Mouse (Mus musculus) embryonic facial prominence, embryonic 14.5 days (tissue): ENCODE measurements around the gene Zfhx3. TPM values are rescaled to one million over a fixed set of nuclear protein-coding genes. Genes with fewer than 3 reads are reported as not detected.
A peak's percentile ranks its signal among the peaks of the same experiment; 100 is the strongest.

ENCODE experiments used
- ATAC-seq: fragments of 200-750 bp; cut with Nextera tagmentation; 2 replicates; pipeline ENCODE4 v1.8.0; 2017; ENCODE audit warnings: low read depth, moderate number of reproducible peaks, moderate TSS enrichment
- DNase-seq: peaks from one replicate; pipeline ENCODE4 v3.0.0-alpha.2; 2015; ENCODE audit warnings: low spot score
- H3K27ac ChIP-seq: fragments of 300-500 bp; sonication (generic); replicated peaks from 2 replicates; pipeline ENCODE4 v1.5.1; 2014; ENCODE audit warnings: low read depth, mild to moderate bottlenecking, low read length, moderate library complexity
- H3K27me3 ChIP-seq: fragments of 300-500 bp; sonication (generic); replicated peaks from 2 replicates; pipeline ENCODE4 v1.6.1; 2014; ENCODE audit warnings: low read length; ENCODE audit not compliant: control insufficient read depth, insufficient read depth
- H3K36me3 ChIP-seq: fragments of 300-500 bp; sonication (generic); 2 replicates; pipeline ENCODE4 v1.6.1; 2014; ENCODE audit warnings: low read length, mixed read lengths; ENCODE audit not compliant: control insufficient read depth, insufficient read depth
- H3K4me1 ChIP-seq: fragments of 300-500 bp; sonication (generic); 2 replicates; pipeline ENCODE4 v1.6.1; 2014; ENCODE audit warnings: antibody characterized with exemption, low read length; ENCODE audit not compliant: control insufficient read depth, insufficient read depth
- H3K4me2 ChIP-seq: fragments of 300-500 bp; sonication (generic); 2 replicates; pipeline ENCODE4 v1.6.1; 2014; ENCODE audit warnings: low read depth, mild to moderate bottlenecking, low read length, moderate library complexity, mixed read lengths
- H3K4me3 ChIP-seq: fragments of 300-500 bp; sonication (generic); 2 replicates; pipeline ENCODE4 v1.5.1; 2014; ENCODE audit warnings: low read depth, mild to moderate bottlenecking, low read length
- H3K9ac ChIP-seq: fragments of 300-500 bp; sonication (generic); 2 replicates; pipeline ENCODE4 v1.6.1; 2014; ENCODE audit warnings: low read depth, mild to moderate bottlenecking, low read length, moderate library complexity, mixed read lengths
- H3K9me3 ChIP-seq: fragments of 300-500 bp; sonication (generic); 2 replicates; pipeline ENCODE4 v1.6.1; 2016; ENCODE audit warnings: low read length; ENCODE audit not compliant: control insufficient read depth
- WGBS: fragments of 180-500 bp; shearing (Covaris S2); extraction: QIAGEN DNeasy Blood & Tissue Kit; methylation state at CpG from one replicate; pipeline ENCODE4 v1.1.7; 2014; 5-methylcytosine and 5-hydroxymethylcytosine counted together
- polyA plus RNA-seq: library from polyadenylated mRNA; unstranded; fragments of >200 nt; fragmentation: Nextera tagmentation; extraction: Ambion mirVana; gene quantifications from 2 replicates; pipeline ENCODE4 v1.2.1, GENCODE M21; 2014

The Zfhx3 gene
- polyA plus RNA-seq, 1 experiment from 2014 or later: 14.2 TPM

GRCm38 (mm10) chr8:108889406-108889805, 947.0 kb downstream of the Zfhx3 start:
- Histone ChIP-seq H3K9me3 (no peaks in the 10 kb centered on the region), H3K27me3 (no peaks in the 10 kb centered on the region), H3K9ac (no peak overlapping the region), H3K36me3 (no peaks in the 10 kb centered on the region), H3K4me2 (no peak overlapping the region), H3K4me3 (no peak overlapping the region), H3K4me1 (peaks cover 28% of the 10 kb centered on the region), H3K27ac (peak overlapping the region; percentile 6; the same call in 1 of the 2 replicates)
- no peak for ATAC-seq
- 53% methylated on average over 5 of the region's 5 CpGs for WGBS
- DNase-seq: peak; percentile 60

- no peak overlapping the region for H3K9ac ChIP-seq
- H3K36me3 ChIP-seq: 0 out of 2 replicates have a peak, but pooled peaks cover 3% of the 10 kb centered on the region
- H3K27me3 ChIP-seq: no peaks in the 10 kb centered on the region
- H3K9me3 ChIP-seq: no peaks in the 10 kb centered on the region
- H3K4me1 ChIP-seq: peaks cover 49% of the 10 kb centered on the region
- no peak overlapping the region for H3K4me2 ChIP-seq
- H3K27ac ChIP-seq: no peak overlapping the region
- DNase-seq (peak; percentile 31), ATAC-seq (no peak)
- H3K4me3 ChIP-seq: no peak overlapping the region
- 43% methylated on average over 10 of the region's 10 CpGs for WGBS
Observed at GRCm38 (mm10) chr8:108894287-108894686, 951.8 kb downstream of the Zfhx3 start.

- WGBS: 29% methylated on average over 18 of the region's 18 CpGs
- Histone ChIP-seq H3K9ac (peak overlapping the region; percentile 47; the same call in 1 of the 2 replicates), H3K27ac (peak overlapping the region; percentile 84), H3K36me3 (0 out of 2 replicates have a peak, but pooled peaks cover 3% of the 10 kb centered on the region), H3K4me3 (no peak overlapping the region), H3K9me3 (no peaks in the 10 kb centered on the region), H3K4me2 (peak overlapping the region; percentile 32), H3K4me1 (peaks cover 62% of the 10 kb centered on the region), H3K27me3 (no peaks in the 10 kb centered on the region)
- ATAC-seq (peak; percentile 42), DNase-seq (peak; percentile 90)
Observed at GRCm38 (mm10) chr8:108896468-108897346, 954.3 kb downstream of the Zfhx3 start.

GRCm38 (mm10) chr8:108897347-108898100, 955.1 kb downstream of the Zfhx3 start:
- 0 out of 2 replicates have a peak, but pooled peaks cover 3% of the 10 kb centered on the region for H3K36me3 ChIP-seq
- ATAC-seq: peak; percentile 19; the same call in 1 of the 2 replicates
- H3K4me2 ChIP-seq: peak overlapping the region; percentile 11; the same call in 1 of the 2 replicates

GRCm38 (mm10) chr8:108899251-108899771, 956.9 kb downstream of the Zfhx3 start:
- no peak overlapping the region for H3K4me3 ChIP-seq

More at GRCm38 (mm10) chr8:108897347-108898100, 955.1 kb downstream of the Zfhx3 start:
- WGBS: 45% methylated on average over 7 of the region's 7 CpGs
- Histone ChIP-seq H3K27ac (peak overlapping the region; percentile 84), H3K4me3 (no peak overlapping the region), H3K9me3 (no peaks in the 10 kb centered on the region), H3K9ac (no peak overlapping the region), H3K4me1 (peaks cover 62% of the 10 kb centered on the region), H3K27me3 (no peaks in the 10 kb centered on the region)
- DNase-seq: peak; percentile 81

GRCm38 (mm10) chr8:108900541-108900940, 958.1 kb downstream of the Zfhx3 start:
- WGBS: 38% methylated on average over 10 of the region's 10 CpGs
- ATAC-seq: no peak
- Histone ChIP-seq H3K4me2 (no peak overlapping the region; the same call in 1 of the 2 replicates), H3K27me3 (no peaks in the 10 kb centered on the region), H3K4me3 (no peak overlapping the region), H3K9me3 (no peaks in the 10 kb centered on the region), H3K4me1 (peaks cover 64% of the 10 kb centered on the region), H3K36me3 (0 out of 2 replicates have a peak, but pooled peaks cover 3% of the 10 kb centered on the region), H3K9ac (no peak overlapping the region), H3K27ac (peak overlapping the region; percentile 63; the same call in 1 of the 2 replicates)
- peak; percentile 42 for DNase-seq

More at GRCm38 (mm10) chr8:108899251-108899771, 956.9 kb downstream of the Zfhx3 start:
- H3K27ac ChIP-seq: no peak overlapping the region
- no peak overlapping the region for H3K4me2 ChIP-seq
- H3K27me3 ChIP-seq: no peaks in the 10 kb centered on the region
- H3K9ac ChIP-seq: no peak overlapping the region
- no peaks in the 10 kb centered on the region for H3K9me3 ChIP-seq
- H3K36me3 ChIP-seq: 0 out of 2 replicates have a peak, but pooled peaks cover 3% of the 10 kb centered on the region
- ATAC-seq (no peak), DNase-seq (no peak)
- peaks cover 69% of the 10 kb centered on the region for H3K4me1 ChIP-seq
- WGBS: 78% methylated on average over 13 of the region's 14 CpGs

GRCm38 (mm10) chr8:108901208-108901607, 958.8 kb downstream of the Zfhx3 start:
- H3K9ac ChIP-seq: no peak overlapping the region
- 65% methylated on average over 14 of the region's 14 CpGs for WGBS
- peak overlapping the region; percentile 63 for H3K27ac ChIP-seq

GRCm38 (mm10) chr8:108903550-108903949, 961.1 kb downstream of the Zfhx3 start:
- Histone ChIP-seq H3K27me3 (no peaks in the 10 kb centered on the region), H3K27ac (0 out of 2 replicates have a peak overlapping the region, but pooled peaks have one; percentile 15), H3K9me3 (no peaks in the 10 kb centered on the region), H3K4me3 (no peak overlapping the region), H3K9ac (no peak overlapping the region), H3K4me1 (peaks cover 35% of the 10 kb centered on the region), H3K36me3 (0 out of 2 replicates have a peak, but pooled peaks cover 3% of the 10 kb centered on the region), H3K4me2 (no peak overlapping the region)
- ATAC-seq (no peak), DNase-seq (no peak)
- 65% methylated on average over 15 of the region's 15 CpGs for WGBS

More at GRCm38 (mm10) chr8:108901208-108901607, 958.8 kb downstream of the Zfhx3 start:
- H3K9me3 ChIP-seq: no peaks in the 10 kb centered on the region
- 0 out of 2 replicates have a peak, but pooled peaks cover 3% of the 10 kb centered on the region for H3K36me3 ChIP-seq
- ATAC-seq (no peak), DNase-seq (no peak)
- no peak overlapping the region for H3K4me3 ChIP-seq
- H3K4me2 ChIP-seq: no peak overlapping the region; the same call in 1 of the 2 replicates
- H3K27me3 ChIP-seq: no peaks in the 10 kb centered on the region
- H3K4me1 ChIP-seq: peaks cover 57% of the 10 kb centered on the region
